Mouse (Mus musculus) adrenal gland, postnatal 14 days (tissue): Measurements from ENCODE around the gene Iqch. TPM values are rescaled to one million over a fixed set of nuclear protein-coding genes. Genes with fewer than 3 reads are reported as not detected.

Experiments used
- DNase-seq: peaks from one replicate; pipeline ENCODE4 v3.0.0; 2021; ENCODE audit warnings: mixed read lengths
- total RNA-seq: library from RNA; stranded (reverse); gene quantifications from 2 replicates; pipeline ENCODE4 v1.2.3, GENCODE M21; 2021

Gene Iqch
- total RNA-seq, 1 experiment from 2014 or later = 0.44 TPM

DNA sequence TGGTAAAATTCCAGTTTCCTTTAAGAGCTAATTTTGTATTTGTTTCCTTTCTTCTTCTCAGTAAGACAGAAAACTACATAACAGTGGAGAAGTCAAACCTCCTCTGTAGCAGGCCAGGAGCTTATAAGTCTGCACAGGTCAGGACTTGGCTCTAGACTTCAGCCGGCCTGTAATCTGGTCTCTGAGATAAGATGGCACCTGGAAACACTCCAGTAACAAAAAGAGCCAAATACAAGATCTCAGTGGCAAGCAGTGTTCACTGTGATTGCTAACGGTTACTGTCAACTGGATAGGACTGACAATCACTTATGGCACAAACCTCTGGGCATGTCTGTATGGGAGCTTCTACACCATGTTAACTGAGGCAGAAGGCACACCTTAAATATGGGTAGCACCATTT, 229.0 kb downstream of the Iqch start:
- no peak for DNase-seq

DNA sequence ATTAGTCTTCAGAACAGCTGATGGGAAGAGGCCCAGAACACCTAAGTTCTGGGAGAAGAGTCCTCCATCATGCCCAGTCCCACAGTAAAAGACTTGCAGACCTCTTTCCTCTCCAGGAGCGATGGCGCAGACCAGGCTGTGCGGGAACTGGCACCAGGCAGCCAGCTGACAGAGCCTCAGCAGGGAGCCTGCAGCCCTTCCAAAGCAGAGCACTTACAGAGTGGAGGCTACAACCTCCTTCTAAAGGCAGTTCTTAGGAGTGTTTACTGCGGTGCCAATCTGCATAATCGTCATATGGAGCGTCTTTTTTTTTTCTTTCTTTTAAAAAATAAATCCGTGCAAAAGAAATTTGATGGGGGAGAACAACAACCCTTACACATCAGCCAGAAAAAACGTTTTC, 229.8 kb downstream of the Iqch start:
- DNase-seq = no peak

Other genes starting within 250 kb of the Iqch start
- gene Map2k5, start 224.6 kb downstream of the Iqch start, total RNA-seq = 30.4 and 33.9 TPM in 2 replicates
- 54.6 and 59.7 TPM in 2 replicates for gene 2300009A05Rik, start 203.2 kb downstream of the Iqch start, total RNA-seq
- 20.7 and 20.8 TPM in 2 replicates for gene Aagab, start 167 bp upstream of the Iqch start, total RNA-seq
- gene Smad3, start 155.5 kb upstream of the Iqch start, total RNA-seq = 26.5 and 32.9 TPM in 2 replicates